Mouse (Mus musculus): Measurements from ENCODE around the gene Dcst2. TPM values are rescaled to one million over a fixed set of nuclear protein-coding genes. Genes with fewer than 3 reads are reported as not detected.

The Dcst2 gene
- polyA plus RNA-seq, 1 experiment from 2014 or later: 2.8 TPM

GRCm38 (mm10) chr3:89388134-89388881 is 26.5 kb downstream of the Dcst2 start:
- 49% methylated on average over 11 of the region's 11 CpGs for WGBS
- Histone ChIP-seq H3K4me2 (ENCODE audit: low read depth, low read length) (peak overlapping the region; percentile 59), H3K4me1 (ENCODE audit: control insufficient read depth, insufficient read depth, low read length) (peaks cover 61% of the 10 kb centered on the region), H3K27ac (ENCODE audit: low read length) (peak overlapping the region; percentile 99), H3K9ac (ENCODE audit: low read depth, low read length) (peak overlapping the region; percentile 57; the same call in 1 of the 2 replicates), H3K4me3 (ENCODE audit: low read length) (peak overlapping the region; percentile 38), H3K36me3 (ENCODE audit: control insufficient read depth, insufficient read depth, low read length) (0 out of 2 replicates have a peak, but pooled peaks cover 2% of the 10 kb centered on the region), H3K27me3 (replicated peaks; ENCODE audit: control insufficient read depth, insufficient read depth, low read length) (no peaks in the 10 kb centered on the region), H3K9me3 (ENCODE audit: control insufficient read depth, low read length) (no peaks in the 10 kb centered on the region)
- peak; percentile 85 for ATAC-seq

- Histone ChIP-seq H3K9me3 (ENCODE audit: control insufficient read depth, low read length) (no peaks in the 10 kb centered on the region), H3K36me3 (ENCODE audit: control insufficient read depth, insufficient read depth, low read length) (0 out of 2 replicates have a peak, but pooled peaks cover 1% of the 10 kb centered on the region), H3K4me3 (ENCODE audit: low read length) (peak overlapping the region; percentile 77; the same call in 1 of the 2 replicates), H3K4me1 (ENCODE audit: control insufficient read depth, insufficient read depth, low read length) (peaks cover 58% of the 10 kb centered on the region), H3K27me3 (replicated peaks; ENCODE audit: control insufficient read depth, insufficient read depth, low read length) (no peaks in the 10 kb centered on the region), H3K9ac (ENCODE audit: low read depth, low read length) (peak overlapping the region; percentile 85; the same call in 1 of the 2 replicates), H3K4me2 (ENCODE audit: low read depth, low read length) (peak overlapping the region; percentile 40), H3K27ac (ENCODE audit: low read length) (peak overlapping the region; percentile 99)
- peak; percentile 41 for ATAC-seq
- WGBS: 41% methylated on average over 6 of the region's 6 CpGs
Measured at GRCm38 (mm10) chr3:89388901-89389740, 27.3 kb downstream of the Dcst2 start.

GRCm38 (mm10) chr3:89390111-89390515 is 28.3 kb downstream of the Dcst2 start:
- Histone ChIP-seq H3K4me3 (ENCODE audit: low read length) (peak overlapping the region; percentile 77), H3K9me3 (ENCODE audit: control insufficient read depth, low read length) (no peaks in the 10 kb centered on the region), H3K27ac (ENCODE audit: low read length) (peak overlapping the region; percentile 99), H3K4me2 (ENCODE audit: low read depth, low read length) (peak overlapping the region; percentile 94), H3K9ac (ENCODE audit: low read depth, low read length) (peak overlapping the region; percentile 85), H3K36me3 (ENCODE audit: control insufficient read depth, insufficient read depth, low read length) (no peaks in the 10 kb centered on the region), H3K4me1 (ENCODE audit: control insufficient read depth, insufficient read depth, low read length) (peaks cover 50% of the 10 kb centered on the region), H3K27me3 (replicated peaks; ENCODE audit: control insufficient read depth, insufficient read depth, low read length) (no peaks in the 10 kb centered on the region)
- no peak for ATAC-seq
- 30% methylated on average over 5 of the region's 5 CpGs for WGBS

- H3K36me3 ChIP-seq (ENCODE audit: control insufficient read depth, insufficient read depth, low read length): no peaks in the 10 kb centered on the region
- no peak for ATAC-seq
- H3K4me1 ChIP-seq (ENCODE audit: control insufficient read depth, insufficient read depth, low read length): peaks cover 52% of the 10 kb centered on the region
- H3K9me3 ChIP-seq (ENCODE audit: control insufficient read depth, low read length): no peaks in the 10 kb centered on the region
- peak overlapping the region; percentile 99 for H3K27ac ChIP-seq (ENCODE audit: low read length)
- no peaks in the 10 kb centered on the region for H3K27me3 ChIP-seq (replicated peaks; ENCODE audit: control insufficient read depth, insufficient read depth, low read length)
- H3K4me3 ChIP-seq (ENCODE audit: low read length): peak overlapping the region; percentile 77
- WGBS: 12% methylated on average over 19 of the region's 19 CpGs
- peak overlapping the region; percentile 94 for H3K4me2 ChIP-seq (ENCODE audit: low read depth, low read length)
- H3K9ac ChIP-seq (ENCODE audit: low read depth, low read length): peak overlapping the region; percentile 85
Measured at GRCm38 (mm10) chr3:89390699-89391662, 29.2 kb downstream of the Dcst2 start.

GRCm38 (mm10) chr3:89391663-89392511 is 30.1 kb downstream of the Dcst2 start:
- H3K9me3 ChIP-seq (ENCODE audit: control insufficient read depth, low read length): no peaks in the 10 kb centered on the region
- H3K27ac ChIP-seq (ENCODE audit: low read length): peak overlapping the region; percentile 99
- no peaks in the 10 kb centered on the region for H3K36me3 ChIP-seq (ENCODE audit: control insufficient read depth, insufficient read depth, low read length)
- peak overlapping the region; percentile 77 for H3K4me3 ChIP-seq (ENCODE audit: low read length)
- no peaks in the 10 kb centered on the region for H3K27me3 ChIP-seq (replicated peaks; ENCODE audit: control insufficient read depth, insufficient read depth, low read length)
- H3K4me1 ChIP-seq (ENCODE audit: control insufficient read depth, insufficient read depth, low read length): peaks cover 49% of the 10 kb centered on the region
- peak overlapping the region; percentile 94 for H3K4me2 ChIP-seq (ENCODE audit: low read depth, low read length)
- H3K9ac ChIP-seq (ENCODE audit: low read depth, low read length): peak overlapping the region; percentile 85
- WGBS: under 1% methylated on average over 56 of the region's 56 CpGs
- no peak for ATAC-seq

- no peak for ATAC-seq
- peak overlapping the region; percentile 99 for H3K27ac ChIP-seq (ENCODE audit: low read length)
- under 1% methylated on average over 21 of the region's 24 CpGs for WGBS
Measured at GRCm38 (mm10) chr3:89392871-89393311, 31.1 kb downstream of the Dcst2 start.

GRCm38 (mm10) chr3:89393605-89394004 is 31.8 kb downstream of the Dcst2 start:
- Histone ChIP-seq H3K36me3 (ENCODE audit: control insufficient read depth, insufficient read depth, low read length) (no peaks in the 10 kb centered on the region), H3K4me1 (ENCODE audit: control insufficient read depth, insufficient read depth, low read length) (peaks cover 45% of the 10 kb centered on the region), H3K9ac (ENCODE audit: low read depth, low read length) (peak overlapping the region; percentile 85), H3K27ac (ENCODE audit: low read length) (peak overlapping the region; percentile 97), H3K9me3 (ENCODE audit: control insufficient read depth, low read length) (no peaks in the 10 kb centered on the region), H3K4me3 (ENCODE audit: low read length) (peak overlapping the region; percentile 77), H3K27me3 (replicated peaks; ENCODE audit: control insufficient read depth, insufficient read depth, low read length) (no peaks in the 10 kb centered on the region), H3K4me2 (ENCODE audit: low read depth, low read length) (peak overlapping the region; percentile 99)
- ATAC-seq: peak; percentile 87
- WGBS: 0% methylated on average over 15 of the region's 15 CpGs

More at GRCm38 (mm10) chr3:89392871-89393311, 31.1 kb downstream of the Dcst2 start:
- Histone ChIP-seq H3K4me2 (ENCODE audit: low read depth, low read length) (peak overlapping the region; percentile 94), H3K36me3 (ENCODE audit: control insufficient read depth, insufficient read depth, low read length) (no peaks in the 10 kb centered on the region), H3K9ac (ENCODE audit: low read depth, low read length) (peak overlapping the region; percentile 85), H3K4me1 (ENCODE audit: control insufficient read depth, insufficient read depth, low read length) (peaks cover 45% of the 10 kb centered on the region), H3K4me3 (ENCODE audit: low read length) (peak overlapping the region; percentile 77), H3K9me3 (ENCODE audit: control insufficient read depth, low read length) (no peaks in the 10 kb centered on the region), H3K27me3 (replicated peaks; ENCODE audit: control insufficient read depth, insufficient read depth, low read length) (no peaks in the 10 kb centered on the region)
